Mouse (Mus musculus) embryonic fibroblast, embryonic 13.5 days (primary cell): ENCODE results near the gene Gckr.

ENCODE experiments used
- CTCF ChIP-seq: IDR thresholded peaks from 2 replicates; pipeline ENCODE4 v1.5.1; 2011; ENCODE audit warnings: mild to moderate bottlenecking, control low read depth, low read length, moderate library complexity, borderline replicate concordance; ENCODE audit not compliant: insufficient read depth
- POLR2A ChIP-seq: IDR thresholded peaks from 2 replicates; pipeline ENCODE4 v1.6.1; 2011; ENCODE audit warnings: low read depth, mild to moderate bottlenecking, control low read depth, low read length, moderate library complexity

- TF ChIP-seq CTCF (no peak), POLR2A (no peak)
Observed at GRCm38 (mm10) chr5:31324085-31324484, 26.8 kb downstream of the Gckr start.
